Mouse (Mus musculus): ENCODE results near the gene Spg11. TPM values are rescaled to one million over a fixed set of nuclear protein-coding genes. Genes with fewer than 3 reads are reported as not detected.
A peak's percentile ranks its signal among the peaks of the same experiment; 100 is the strongest.
"Not testable (repeated sequence)": the region's sequence is repeated elsewhere in the genome, so short reads cannot be mapped to it uniquely, and the experiment has no call there.

Spg11 gene
- polyA plus RNA-seq, 1 experiment, result 16.4 TPM

DNA sequence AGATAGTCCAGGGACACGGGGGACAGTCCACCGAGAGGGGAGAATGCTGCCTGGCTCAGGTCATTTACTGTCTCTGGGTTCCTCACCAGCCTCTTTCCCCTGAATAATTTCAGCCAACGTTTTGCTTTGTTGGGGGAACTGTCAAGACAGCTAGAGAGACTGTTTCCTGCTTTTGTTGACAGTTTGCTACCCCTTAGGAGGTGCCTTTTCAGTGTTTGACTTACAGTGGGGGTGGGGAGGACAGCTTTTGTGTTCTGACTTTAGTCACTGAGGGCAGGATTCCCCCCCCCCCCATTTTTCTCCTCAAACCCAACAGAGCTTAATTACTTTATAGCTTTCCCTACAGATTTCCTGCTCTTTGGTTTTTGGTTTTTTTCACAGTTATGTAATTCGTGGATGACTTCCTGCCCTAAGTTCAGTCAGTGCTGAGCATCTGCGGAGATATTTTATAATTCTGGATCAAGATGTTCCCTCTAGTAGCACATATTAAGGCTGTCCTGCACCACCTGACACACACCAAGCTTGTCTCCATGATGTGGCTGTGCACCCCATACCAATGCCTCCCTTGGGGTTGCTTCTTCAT, 8.7 kb upstream of the Spg11 start:
- no peak overlapping the region for H3K4me3 ChIP-seq (ENCODE audit: insufficient read depth, low read length)
- peaks cover 22% of the 10 kb centered on the region for H3K4me1 ChIP-seq (ENCODE audit: control insufficient read depth, insufficient read depth, low read length)
- no peak overlapping the region for H3K27ac ChIP-seq (ENCODE audit: insufficient read depth, low read depth, low read length)
- TF ChIP-seq CTCF (IDR thresholded peaks at IDR 0.05; ENCODE audit: low read depth, low read length), result no peak
- no peak for TF ChIP-seq POLR2A (IDR thresholded peaks at IDR 0.05; ENCODE audit: borderline replicate concordance, low read depth, low read length)

DNA sequence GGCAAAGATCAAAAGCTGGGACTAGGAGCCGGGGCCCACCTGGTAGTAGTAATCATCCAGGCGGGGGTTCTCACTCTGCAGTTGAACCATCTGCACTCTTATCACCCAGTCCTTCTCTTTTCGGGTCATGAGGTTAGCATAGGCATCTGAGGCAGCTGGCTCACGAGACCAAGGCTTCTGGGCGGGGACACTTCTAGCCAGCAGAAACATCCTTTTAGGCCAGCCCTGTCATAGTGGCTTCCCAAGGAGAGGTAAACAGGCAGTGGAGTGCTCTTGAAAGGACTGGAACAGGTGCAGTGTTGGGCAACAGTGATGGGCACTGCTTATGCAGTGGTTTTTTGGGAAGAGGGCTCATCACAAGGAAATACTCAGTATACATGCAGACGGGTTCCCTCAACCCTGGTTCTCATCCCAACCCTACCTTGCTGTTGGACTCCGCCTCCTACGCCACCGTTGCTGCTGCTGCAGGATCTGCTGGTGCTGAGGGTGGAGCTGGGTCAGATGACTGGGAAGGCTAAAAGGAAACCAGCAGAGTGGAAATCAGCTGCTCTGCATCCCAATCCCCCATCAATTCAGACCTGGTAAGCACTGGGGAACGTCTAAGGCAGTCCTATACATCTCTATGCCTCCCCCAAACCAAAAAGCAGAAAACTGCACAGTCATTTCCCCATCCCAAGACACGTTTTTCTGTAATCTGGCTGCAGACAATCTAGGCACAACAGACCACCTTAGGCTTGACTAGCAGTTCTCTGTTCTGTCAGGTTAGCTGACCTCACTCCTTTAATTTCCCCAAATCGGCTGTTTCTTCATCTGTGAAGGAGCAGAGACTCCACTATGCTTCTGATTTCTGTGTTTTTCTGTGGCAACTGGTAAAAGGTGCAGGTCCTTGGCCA, 7.7 kb upstream of the Spg11 start:
- peaks cover 20% of the 10 kb centered on the region for H3K4me1 ChIP-seq (ENCODE audit: control insufficient read depth, insufficient read depth, low read length)
- H3K4me3 ChIP-seq (ENCODE audit: insufficient read depth, low read length), result no peak overlapping the region
- no peak overlapping the region for H3K27ac ChIP-seq (ENCODE audit: insufficient read depth, low read depth, low read length)
- TF ChIP-seq CTCF (IDR thresholded peaks at IDR 0.05; ENCODE audit: low read depth, low read length) (no peak), POLR2A (IDR thresholded peaks at IDR 0.05; ENCODE audit: borderline replicate concordance, low read depth, low read length) (no peak)

DNA sequence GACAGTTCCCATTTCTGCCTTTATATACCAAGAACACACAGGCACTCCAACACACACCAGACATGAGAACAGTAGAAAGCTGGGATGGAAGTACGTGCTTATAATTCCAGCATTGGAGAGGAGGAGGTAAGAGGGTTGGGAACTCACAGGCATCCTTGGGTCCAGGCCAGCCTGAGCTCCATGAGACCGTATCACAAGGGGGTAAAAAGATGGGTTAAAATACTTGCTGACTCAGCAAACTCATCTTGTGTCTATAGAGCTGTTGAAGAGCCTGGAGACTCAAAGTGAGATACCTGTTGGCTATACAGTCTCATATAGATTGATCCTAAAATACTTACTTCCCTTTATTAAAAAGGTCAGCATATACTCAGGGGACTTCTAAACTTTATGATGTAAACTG, 1.3 kb downstream of the Spg11 start:
- Histone ChIP-seq H3K27ac (ENCODE audit: insufficient read depth, low read depth, low read length) (no peak overlapping the region), H3K4me3 (ENCODE audit: insufficient read depth, low read length) (no peak overlapping the region), H3K4me1 (ENCODE audit: control insufficient read depth, insufficient read depth, low read length) (peaks cover 10% of the 10 kb centered on the region)
- TF ChIP-seq POLR2A (IDR thresholded peaks at IDR 0.05; ENCODE audit: borderline replicate concordance, low read depth, low read length) (no peak), CTCF (IDR thresholded peaks at IDR 0.05; ENCODE audit: low read depth, low read length) (no peak)

DNA sequence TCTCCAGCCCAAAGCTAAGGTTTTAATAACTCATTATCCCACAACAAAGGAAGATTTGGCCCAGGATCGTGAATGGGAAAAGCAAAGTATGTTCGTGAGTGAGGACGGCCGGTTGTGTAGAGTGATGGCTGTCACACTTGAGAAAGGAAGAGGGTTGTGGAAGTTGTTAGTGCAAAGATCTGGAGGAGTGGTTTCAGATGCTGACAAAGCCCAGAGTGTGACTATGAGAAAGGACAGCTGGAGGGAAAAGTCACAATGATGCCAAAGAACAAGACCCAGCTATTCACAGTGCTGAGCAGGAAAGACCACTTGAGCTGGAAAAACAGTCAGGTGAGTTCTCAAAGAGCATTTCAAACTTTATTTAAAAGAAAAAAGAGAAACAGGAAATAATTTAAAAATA, 8.5 kb downstream of the Spg11 start:
- Histone ChIP-seq H3K4me3 (ENCODE audit: insufficient read depth, low read length) (no peak overlapping the region), H3K4me1 (ENCODE audit: control insufficient read depth, insufficient read depth, low read length) (peaks cover 18% of the 10 kb centered on the region), H3K27ac (ENCODE audit: insufficient read depth, low read depth, low read length) (peak overlapping the region; percentile 20)
- TF ChIP-seq POLR2A (IDR thresholded peaks at IDR 0.05; ENCODE audit: borderline replicate concordance, low read depth, low read length) (no peak), CTCF (IDR thresholded peaks at IDR 0.05; ENCODE audit: low read depth, low read length) (no peak)

DNA sequence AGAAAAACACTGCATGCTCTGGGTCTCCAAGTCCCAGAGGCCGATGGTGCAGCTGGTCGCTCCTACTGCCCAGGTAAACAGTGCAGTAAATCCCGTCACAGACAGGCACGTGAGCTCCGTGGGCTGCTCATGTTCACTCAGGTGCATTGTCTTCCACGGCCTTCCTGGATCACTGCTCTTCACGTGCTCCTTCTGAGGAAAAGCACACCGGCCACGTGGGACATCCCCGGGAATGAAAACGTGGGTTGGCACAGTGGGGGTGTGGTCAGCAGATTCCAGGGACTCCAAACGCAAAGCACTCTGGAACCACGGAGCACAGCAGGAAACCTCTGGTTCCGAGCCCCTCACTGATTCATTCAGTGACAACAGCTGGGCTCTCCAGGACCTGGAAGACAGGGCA, 10.1 kb downstream of the Spg11 start:
- Histone ChIP-seq H3K27ac (ENCODE audit: insufficient read depth, low read depth, low read length) (no peak overlapping the region), H3K4me1 (ENCODE audit: control insufficient read depth, insufficient read depth, low read length) (peaks cover 18% of the 10 kb centered on the region), H3K4me3 (ENCODE audit: insufficient read depth, low read length) (no peak overlapping the region)
- TF ChIP-seq POLR2A (IDR thresholded peaks at IDR 0.05; ENCODE audit: borderline replicate concordance, low read depth, low read length) (no peak), CTCF (IDR thresholded peaks at IDR 0.05; ENCODE audit: low read depth, low read length) (no peak)

DNA sequence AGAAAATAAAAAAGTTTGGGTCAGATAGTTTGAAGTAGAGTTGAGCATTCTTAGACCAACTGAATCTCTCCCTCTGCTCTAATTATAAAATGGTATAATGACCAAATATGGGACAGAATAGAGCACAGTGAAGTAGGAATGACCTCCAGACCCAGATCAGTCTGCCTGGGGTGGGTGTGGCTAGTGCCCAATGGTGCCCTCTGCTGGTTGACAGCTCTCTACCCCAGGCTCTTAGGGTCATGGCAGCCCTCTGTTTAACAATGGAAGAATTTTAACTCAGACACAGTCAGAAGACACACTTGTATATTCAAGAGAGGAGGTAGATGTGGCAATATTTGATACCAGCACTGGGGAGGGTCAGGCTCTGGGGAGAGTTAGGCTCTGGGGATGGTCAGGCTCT, 16.1 kb downstream of the Spg11 start:
- Histone ChIP-seq H3K27ac (ENCODE audit: insufficient read depth, low read depth, low read length) (no peak overlapping the region), H3K4me3 (ENCODE audit: insufficient read depth, low read length) (no peak overlapping the region), H3K4me1 (ENCODE audit: control insufficient read depth, insufficient read depth, low read length) (no peaks in the 10 kb centered on the region)
- no peak for TF ChIP-seq POLR2A (IDR thresholded peaks at IDR 0.05; ENCODE audit: borderline replicate concordance, low read depth, low read length)
- peak; percentile 46; the same call in 1 of the 2 replicates for TF ChIP-seq CTCF (IDR thresholded peaks at IDR 0.05; ENCODE audit: low read depth, low read length)

DNA sequence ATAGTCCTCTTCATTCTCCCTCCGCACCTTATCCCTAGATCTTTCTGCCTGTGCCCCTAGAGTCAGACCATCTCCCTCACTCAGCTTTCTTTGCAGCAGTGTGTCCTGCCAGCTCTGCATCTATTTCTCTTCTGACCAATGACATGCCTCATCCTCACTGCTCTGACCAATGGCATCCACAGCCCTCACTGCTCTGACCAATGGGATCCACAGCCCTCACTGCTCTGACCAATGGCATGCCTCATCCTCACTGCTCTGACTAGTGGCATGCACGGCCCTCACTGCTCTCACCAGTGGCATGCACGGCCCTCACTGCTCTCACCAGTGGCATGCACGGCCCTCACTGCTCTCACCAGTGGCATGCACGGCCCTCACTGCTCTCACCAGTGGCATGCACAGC, 20.5 kb downstream of the Spg11 start:
- H3K4me3 ChIP-seq (ENCODE audit: insufficient read depth, low read length), result not testable (repeated sequence)

DNA sequence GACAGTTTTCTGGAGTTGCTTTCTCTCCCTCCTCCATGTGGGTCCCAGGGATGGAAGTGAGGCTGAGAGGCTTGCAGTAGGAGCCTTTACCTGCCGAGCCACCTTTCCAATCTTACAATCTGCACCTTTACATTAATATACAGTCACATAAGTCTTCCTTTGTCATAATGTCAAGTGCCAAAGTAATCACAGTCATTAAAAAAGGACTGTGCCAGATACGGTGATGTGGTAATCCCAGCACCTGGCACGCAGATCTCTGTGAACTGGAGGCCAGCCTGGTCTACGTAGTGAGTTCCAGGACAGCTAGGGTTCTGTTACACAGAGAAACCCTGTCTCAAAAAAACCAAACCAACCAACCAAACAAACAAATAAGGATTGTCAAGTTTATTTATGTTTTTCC, 24.3 kb downstream of the Spg11 start:
- TF ChIP-seq POLR2A (IDR thresholded peaks at IDR 0.05; ENCODE audit: borderline replicate concordance, low read depth, low read length), result no peak
- no peak for TF ChIP-seq CTCF (IDR thresholded peaks at IDR 0.05; ENCODE audit: low read depth, low read length)
- no peaks in the 10 kb centered on the region for H3K4me1 ChIP-seq (ENCODE audit: control insufficient read depth, insufficient read depth, low read length)
- H3K4me3 ChIP-seq (ENCODE audit: insufficient read depth, low read length), result no peak overlapping the region
- H3K27ac ChIP-seq (ENCODE audit: insufficient read depth, low read depth, low read length), result no peak overlapping the region

More for the DNA sequence above, 20.5 kb downstream of the Spg11 start:
- H3K4me1 ChIP-seq (ENCODE audit: control insufficient read depth, insufficient read depth, low read length); H3K27ac ChIP-seq (ENCODE audit: insufficient read depth, low read depth, low read length): not testable (repeated sequence)

DNA sequence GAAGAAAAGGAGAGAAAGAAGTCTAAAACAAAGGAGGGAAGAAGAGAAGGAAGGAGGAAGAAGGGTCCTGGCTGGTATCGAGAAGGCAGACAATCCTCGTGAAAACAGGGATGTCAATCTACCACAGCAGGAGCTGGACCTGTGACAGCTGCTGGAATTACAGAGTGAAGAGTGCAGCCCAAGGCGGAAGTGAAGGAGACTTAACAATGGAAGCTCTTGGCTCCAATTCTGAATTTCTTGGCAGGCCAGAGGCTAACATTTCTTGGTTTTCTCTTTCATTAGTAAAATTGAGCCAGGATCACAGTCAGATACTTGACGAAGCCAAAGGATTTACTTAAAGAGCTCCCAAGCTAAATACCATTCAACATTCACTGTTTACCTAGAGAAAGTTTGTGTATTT, 31.7 kb downstream of the Spg11 start:
- TF ChIP-seq POLR2A (IDR thresholded peaks at IDR 0.05; ENCODE audit: borderline replicate concordance, low read depth, low read length) (no peak), CTCF (IDR thresholded peaks at IDR 0.05; ENCODE audit: low read depth, low read length) (no peak)
- Histone ChIP-seq H3K27ac (ENCODE audit: insufficient read depth, low read depth, low read length) (no peak overlapping the region), H3K4me1 (ENCODE audit: control insufficient read depth, insufficient read depth, low read length) (no peaks in the 10 kb centered on the region), H3K4me3 (ENCODE audit: insufficient read depth, low read length) (no peak overlapping the region)

DNA sequence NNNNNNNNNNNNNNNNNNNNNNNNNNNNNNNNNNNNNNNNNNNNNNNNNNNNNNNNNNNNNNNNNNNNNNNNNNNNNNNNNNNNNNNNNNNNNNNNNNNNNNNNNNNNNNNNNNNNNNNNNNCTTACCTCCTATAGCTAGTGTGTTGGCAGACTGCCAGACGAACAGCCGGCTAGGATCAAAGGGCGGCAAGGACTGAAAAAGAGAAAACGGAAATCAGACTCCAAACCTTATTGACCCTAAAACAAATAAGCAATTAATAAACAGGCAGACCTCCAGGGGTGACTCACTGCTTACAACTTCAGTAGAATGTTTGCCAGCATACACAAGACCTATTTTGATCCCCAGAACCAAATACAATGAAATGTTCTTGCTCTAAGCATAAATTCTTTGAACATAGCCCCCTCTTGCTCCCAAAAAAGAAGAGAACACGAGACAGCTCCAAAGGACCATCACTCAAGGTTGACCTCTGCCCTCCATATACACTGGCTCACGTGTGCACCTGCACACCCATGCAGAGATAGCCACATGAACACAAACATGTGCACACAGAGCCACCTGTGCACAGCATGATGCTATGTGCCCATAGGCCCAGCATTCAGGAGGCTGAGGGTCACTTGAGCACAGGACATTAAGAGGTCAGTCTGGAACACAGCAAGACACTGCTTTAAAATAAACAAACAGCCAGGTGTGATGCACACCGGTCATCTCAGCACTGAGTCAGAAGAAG, 36.3 kb downstream of the Spg11 start:
- Histone ChIP-seq H3K4me3 (ENCODE audit: insufficient read depth, low read length) (no peak overlapping the region), H3K4me1 (ENCODE audit: control insufficient read depth, insufficient read depth, low read length) (no peaks in the 10 kb centered on the region), H3K27ac (ENCODE audit: insufficient read depth, low read depth, low read length) (no peak overlapping the region)
- TF ChIP-seq POLR2A (IDR thresholded peaks at IDR 0.05; ENCODE audit: borderline replicate concordance, low read depth, low read length), result no peak
- no peak for TF ChIP-seq CTCF (IDR thresholded peaks at IDR 0.05; ENCODE audit: low read depth, low read length)

All from bone marrow macrophage, adult 2 months (primary cell).